Mouse (Mus musculus) brain, adult 2 months (tissue): Measurements from ENCODE around the gene Fam13a.

Experiments used
- DNase-seq: peaks from one replicate; pipeline ENCODE4 v3.0.0; 2011; ENCODE audit warnings: low read depth, low spot score

Fam13a gene

GRCm38 (mm10) chr6:59024164-59024724, at the start of gene Fam13a:
Fam13a (minus strand) TSS chr6:59024549.
- peak; percentile 96 for DNase-seq

DNA sequence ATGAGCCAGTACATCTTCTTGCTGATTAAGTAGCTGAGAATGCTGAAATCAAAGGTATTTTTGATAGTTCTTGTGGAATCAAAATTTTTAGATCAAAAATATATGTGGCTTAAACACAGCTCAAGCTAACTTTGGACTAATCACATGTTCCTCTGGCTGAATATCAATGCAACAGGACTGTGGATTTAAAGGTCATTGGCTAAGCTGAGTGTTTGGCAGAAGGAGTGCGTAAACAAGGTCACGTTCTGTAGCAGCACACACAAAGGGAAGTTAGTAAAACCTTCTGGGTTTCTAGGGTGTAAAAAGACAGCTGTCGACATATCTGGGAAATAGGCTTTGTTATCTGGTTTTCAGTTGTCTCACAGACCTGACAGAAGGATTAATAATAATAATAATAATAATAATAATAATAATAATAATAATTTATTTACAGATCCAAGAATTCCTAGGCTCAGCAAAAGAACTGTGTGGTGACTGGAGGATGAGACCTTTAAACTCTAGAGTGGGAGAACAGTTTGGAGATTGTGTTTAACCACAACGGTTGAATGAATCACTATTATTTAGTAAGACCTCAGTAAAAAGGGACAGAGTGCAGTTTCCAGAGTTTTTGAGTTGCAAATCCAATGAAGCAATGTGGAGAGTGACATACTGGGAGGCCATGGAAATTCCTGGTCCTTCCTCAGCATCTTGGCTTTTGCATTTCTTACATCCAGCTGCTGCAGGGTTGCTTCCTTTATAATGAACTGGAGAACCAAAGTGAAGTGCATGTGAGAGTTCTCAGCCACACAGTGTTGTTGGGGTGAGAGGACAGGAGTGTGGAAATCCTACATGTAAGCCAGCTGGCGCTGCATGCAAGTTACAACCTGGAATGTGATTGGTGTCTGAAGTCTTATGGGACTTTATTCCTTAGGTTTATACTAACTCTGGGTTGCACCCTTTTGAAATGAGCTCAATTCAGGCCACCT, 48.0 kb upstream of the Fam13a start:
- DNase-seq, result no peak

DNA sequence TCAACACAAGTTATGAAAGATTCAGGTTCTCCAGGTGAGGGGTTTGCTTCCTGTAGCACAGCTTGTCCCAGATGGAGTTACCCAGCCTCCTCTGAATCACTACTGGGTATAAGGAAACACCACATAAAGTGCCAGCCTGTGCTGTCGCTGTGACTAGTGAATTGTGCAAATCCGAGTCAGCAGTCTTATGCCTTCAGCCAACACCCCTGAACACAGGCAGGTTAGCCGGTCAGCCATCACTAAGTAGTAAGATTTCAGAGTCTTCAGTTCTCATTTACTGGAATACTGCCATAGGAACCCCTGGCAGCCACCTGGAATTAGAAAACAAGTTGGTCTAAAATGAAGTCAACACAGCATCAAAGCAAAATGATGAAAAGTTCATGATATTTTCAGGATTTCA, 47.3 kb upstream of the Fam13a start:
- DNase-seq, result no peak

GRCm38 (mm10) chr6:59068187-59068586, 43.8 kb upstream of the Fam13a start:
- DNase-seq, result peak; percentile 4

DNA sequence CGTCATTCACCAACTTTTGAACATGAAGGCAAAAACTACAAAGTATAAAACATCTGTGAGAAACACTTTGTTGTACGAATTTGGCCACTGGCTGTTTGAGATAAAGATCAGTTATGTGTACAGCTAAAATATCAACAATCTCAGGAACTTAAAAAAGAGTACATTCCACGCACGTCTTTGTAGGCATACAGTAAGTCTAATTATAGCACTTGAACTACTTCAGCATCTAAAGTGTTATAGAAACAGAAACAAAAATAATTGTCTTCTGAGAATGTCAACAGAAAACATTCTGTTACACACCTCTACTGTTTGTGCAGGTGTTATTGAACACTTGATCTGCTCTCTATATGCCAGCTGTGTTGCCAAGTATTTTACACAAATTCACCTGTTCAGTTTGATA, 40.1 kb upstream of the Fam13a start:
- no peak for DNase-seq

- no peak for DNase-seq
Observed at GRCm38 (mm10) chr6:59053232-59053631, 28.9 kb upstream of the Fam13a start.

DNA sequence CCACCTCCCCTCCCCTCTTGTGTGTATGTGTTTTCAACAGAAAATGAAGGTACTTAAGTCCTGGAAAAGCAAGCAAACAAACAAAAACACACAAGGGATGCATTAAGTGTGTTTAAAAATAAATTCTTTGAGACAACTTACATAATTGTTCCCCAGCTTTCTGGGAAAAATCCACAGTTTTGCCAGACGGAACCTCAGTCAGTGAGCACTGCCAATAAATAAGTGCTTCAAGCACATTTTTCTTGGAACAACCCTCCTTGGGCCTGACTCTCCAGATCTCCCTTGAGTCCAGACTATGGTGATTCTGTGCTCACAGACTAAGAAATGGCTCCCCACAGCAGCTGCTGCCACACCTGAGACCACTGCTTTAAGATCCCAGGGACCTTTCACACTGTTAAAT, 15.4 kb upstream of the Fam13a start:
- DNase-seq, result peak; percentile 24

- DNase-seq, result peak; percentile 16
Observed at GRCm38 (mm10) chr6:59032748-59033147, 8.4 kb upstream of the Fam13a start.

DNA sequence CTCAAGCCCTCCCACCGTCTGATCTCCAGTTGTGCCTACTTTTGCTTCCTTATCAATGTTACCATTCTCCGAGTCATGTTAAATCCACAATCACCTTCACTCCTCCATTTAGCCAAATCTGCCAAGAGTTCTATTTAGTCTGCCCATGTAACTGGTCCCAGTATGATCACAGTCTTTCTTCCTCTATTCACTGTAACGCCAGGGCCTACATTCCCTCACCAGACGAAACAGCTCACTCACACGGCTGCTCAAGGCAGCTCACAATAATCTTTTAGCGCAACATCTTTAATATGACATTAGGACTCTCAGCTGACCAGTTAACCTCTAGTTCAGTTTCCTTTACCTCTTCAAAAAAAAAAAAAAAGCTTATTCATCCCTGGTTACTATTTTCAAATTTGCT, 7.2 kb upstream of the Fam13a start:
- no peak for DNase-seq

GRCm38 (mm10) chr6:59030667-59031066, 6.3 kb upstream of the Fam13a start:
- DNase-seq, result no peak

DNA sequence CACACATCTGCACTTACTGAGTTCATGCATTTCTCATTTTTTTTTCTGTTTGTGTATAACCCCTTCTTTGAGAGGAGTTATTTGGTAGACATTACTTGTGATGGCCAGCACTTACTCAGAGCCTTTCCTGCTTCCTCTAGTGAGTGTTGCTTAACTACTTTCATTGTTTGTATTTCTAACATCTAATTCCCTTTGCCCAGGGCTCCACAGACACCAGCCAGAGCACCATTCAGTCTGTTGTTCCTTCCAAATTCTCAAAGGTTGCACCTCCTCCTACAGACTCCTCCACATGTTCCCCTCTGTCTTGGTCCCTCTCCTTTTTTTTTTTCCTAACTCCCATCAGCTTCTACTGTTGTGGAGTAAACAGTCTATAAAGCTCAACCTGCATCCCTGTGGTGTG, 5.7 kb upstream of the Fam13a start:
- DNase-seq, result no peak

GRCm38 (mm10) chr6:59028871-59029270, 4.5 kb upstream of the Fam13a start:
- no peak for DNase-seq

- DNase-seq, result no peak
Observed at GRCm38 (mm10) chr6:59024806-59025205, 457 bp upstream of the Fam13a start.

DNA sequence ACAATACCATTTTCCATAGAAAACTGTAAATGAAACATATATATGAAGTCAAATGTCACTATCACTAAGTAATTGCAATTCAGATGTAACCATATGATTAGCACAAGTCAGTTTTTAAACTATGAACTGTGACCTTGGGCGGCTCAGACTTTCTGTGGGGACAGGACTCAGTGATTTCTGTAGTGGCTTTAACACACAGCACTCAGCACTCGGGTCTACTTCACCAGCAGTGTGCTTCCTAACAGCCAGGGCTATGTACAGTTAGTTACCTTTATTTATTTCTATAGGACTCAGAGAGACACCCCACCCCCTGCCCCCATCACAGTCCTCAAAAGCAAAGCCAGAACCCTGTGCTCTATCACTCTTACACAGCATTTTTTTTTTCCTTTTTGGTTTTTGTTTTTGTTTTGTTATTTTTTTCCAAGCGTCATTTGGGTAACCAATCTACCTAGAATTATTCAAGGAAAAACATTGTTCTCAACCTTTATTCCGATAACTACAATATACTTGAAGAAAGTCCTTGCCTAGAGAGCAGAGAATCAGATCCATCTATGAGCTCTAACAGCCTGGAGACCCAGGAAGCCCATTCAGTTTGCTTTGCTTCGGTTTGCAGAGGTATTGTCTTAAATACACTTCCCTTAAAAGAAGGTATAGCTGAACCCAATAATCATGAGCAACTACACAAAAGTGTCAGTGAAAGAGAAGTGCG, 740 bp downstream of the Fam13a start:
- no peak for DNase-seq

DNA sequence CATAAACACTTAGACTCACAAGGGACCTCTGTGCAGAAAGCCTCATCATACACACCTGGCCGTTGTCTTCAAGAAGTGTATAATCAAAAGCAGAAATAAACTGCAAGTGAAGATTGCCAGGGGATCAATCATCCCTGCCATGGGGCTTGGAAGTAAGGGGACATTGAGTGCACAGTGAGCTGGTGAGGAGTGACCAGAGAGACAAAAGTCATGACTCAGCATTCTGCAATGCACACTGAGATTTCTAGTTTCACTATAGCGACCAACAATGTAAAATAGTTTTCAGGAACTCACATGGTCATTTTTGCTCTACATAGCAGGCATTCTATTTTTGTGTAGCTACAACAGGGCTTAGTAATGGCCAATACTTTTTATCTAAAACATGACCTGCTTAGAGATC, 1.7 kb downstream of the Fam13a start:
- no peak for DNase-seq

- peak; percentile 34 for DNase-seq
Observed at GRCm38 (mm10) chr6:59020346-59020745, 4.0 kb downstream of the Fam13a start.

DNA sequence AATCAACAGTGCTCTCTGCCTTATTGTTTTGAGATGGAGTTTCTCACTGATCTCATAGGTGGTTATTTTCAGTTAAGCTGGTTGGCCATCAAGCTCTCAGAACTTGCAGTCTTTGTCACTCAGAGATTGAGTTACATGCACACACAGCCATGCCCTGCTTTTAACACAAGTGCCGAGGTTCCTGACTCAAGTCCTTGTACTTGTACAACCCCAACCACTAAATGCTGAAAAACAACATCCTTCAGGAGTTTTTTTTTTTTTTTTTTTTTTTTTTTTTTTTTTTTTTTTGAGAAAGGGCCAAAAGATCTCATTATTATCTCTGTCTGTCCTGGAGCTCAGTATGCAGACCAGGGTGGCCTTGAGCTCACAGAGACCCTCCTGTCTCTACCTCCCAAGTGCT, 4.5 kb downstream of the Fam13a start:
- no peak for DNase-seq

GRCm38 (mm10) chr6:59016336-59016832, 8.0 kb downstream of the Fam13a start:
- no peak for DNase-seq

GRCm38 (mm10) chr6:59014760-59015159, 9.6 kb downstream of the Fam13a start:
- no peak for DNase-seq

DNA sequence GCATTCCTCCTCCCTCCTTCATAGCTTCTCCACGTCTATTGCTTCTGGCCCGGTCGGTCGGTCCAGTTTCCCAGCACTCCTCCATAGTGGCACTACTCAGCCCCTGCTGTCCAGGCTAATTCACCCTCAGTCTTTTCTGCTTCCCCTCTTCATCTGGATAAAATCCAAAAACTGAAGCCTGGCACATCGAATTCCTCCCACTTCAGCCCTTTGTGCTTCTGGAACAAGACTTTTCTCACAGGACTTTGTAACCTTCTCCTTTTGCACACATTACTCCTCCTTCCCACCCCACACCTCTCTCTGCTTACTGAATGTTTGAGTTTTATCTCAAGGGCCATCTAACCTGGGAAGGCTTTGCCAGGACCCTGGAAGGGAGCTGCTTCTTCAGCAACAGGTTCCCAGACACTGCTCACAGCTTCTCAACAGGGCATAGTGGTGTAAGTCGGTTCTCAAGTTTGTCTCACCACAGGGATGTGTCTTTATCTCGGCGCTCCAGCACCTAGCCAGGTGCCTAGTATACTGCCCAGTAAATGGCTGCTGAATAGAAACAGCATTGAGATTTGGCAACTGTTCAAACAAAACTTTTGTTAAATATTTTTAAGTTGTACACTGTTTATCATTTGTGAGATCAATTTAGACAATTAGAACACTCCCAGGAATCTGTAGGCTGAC, 10.1 kb downstream of the Fam13a start:
- no peak for DNase-seq

DNA sequence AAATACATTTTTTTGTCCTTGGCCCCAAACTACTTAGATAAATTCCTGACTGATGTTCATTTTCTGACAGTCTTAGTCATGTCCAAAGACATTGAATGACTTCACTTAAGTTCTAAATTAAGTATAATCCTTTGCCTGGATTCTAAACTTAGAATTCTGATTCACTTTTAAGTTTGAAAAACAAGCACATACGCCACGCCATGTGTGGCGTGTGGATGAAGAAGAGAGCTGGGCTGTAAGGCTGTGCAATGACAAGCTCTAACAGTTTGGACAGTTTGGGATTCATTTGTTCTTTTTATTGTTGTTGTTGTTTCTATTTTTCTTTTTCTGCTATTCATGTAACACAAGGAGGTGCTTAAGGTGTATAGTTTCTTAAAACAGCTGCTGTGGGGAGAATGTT, 13.6 kb downstream of the Fam13a start:
- DNase-seq, result peak; percentile 61

DNA sequence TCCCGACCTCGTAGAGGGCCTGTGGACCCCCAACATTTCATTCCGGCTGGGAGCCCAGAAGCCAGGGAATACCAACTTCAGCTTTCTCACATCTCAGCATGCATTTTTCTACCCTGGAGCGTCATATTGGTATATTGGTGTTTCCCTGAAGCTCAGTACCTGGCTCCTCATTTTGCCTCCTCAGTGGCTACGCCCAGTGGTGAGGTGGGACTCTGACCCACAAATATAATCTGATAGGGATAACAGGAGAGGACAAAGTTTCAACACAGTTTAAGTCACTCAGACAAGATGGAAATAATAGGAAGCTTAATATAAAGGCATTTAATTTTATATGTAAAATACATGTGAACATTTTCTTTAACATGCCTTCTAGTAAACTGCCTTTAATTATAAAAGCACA, 19.7 kb downstream of the Fam13a start:
- no peak for DNase-seq
